Mouse (Mus musculus) intestine, postnatal 0 days (tissue): ENCODE data around the gene Zfp91. TPM values are rescaled to one million over a fixed set of nuclear protein-coding genes. Genes with fewer than 3 reads are reported as not detected.
"Not testable (repeated sequence)": the region's sequence is repeated elsewhere in the genome, so short reads cannot be mapped to it uniquely, and the experiment has no call there.

Source experiments
- ATAC-seq: fragments of 200-750 bp; cut with Nextera tagmentation; 2 replicates; pipeline ENCODE4 v1.8.0; 2017; ENCODE audit warnings: mild to moderate bottlenecking, moderate TSS enrichment, moderate library complexity
- H3K27ac ChIP-seq: fragments of 300-500 bp; sonication (generic); 2 replicates; pipeline ENCODE4 v1.5.1; 2014; ENCODE audit warnings: mild to moderate bottlenecking, low read depth, low read length, moderate library complexity
- H3K27me3 ChIP-seq: fragments of 300-500 bp; sonication (generic); replicated peaks from 2 replicates; pipeline ENCODE4 v1.6.1; 2014; ENCODE audit warnings: low read length, mixed read lengths; ENCODE audit not compliant: control insufficient read depth, insufficient read depth
- H3K36me3 ChIP-seq: fragments of 300-500 bp; sonication (generic); 2 replicates; pipeline ENCODE4 v1.6.1; 2014; ENCODE audit warnings: mild to moderate bottlenecking, moderate library complexity; ENCODE audit not compliant: control insufficient read depth, insufficient read depth
- H3K4me1 ChIP-seq: fragments of 300-500 bp; sonication (generic); replicated peaks from 2 replicates; pipeline ENCODE4 v1.6.1; 2014; ENCODE audit warnings: antibody characterized with exemption, low read length, mixed read lengths; ENCODE audit not compliant: control insufficient read depth, insufficient read depth
- H3K4me2 ChIP-seq: fragments of 300-500 bp; sonication (generic); replicated peaks from 2 replicates; pipeline ENCODE4 v1.6.1; 2014; ENCODE audit warnings: low read depth, mild to moderate bottlenecking, moderate library complexity
- H3K4me3 ChIP-seq: fragments of 300-500 bp; sonication (generic); 2 replicates; pipeline ENCODE4 v1.5.1; 2014; ENCODE audit warnings: low read depth, low read length
- H3K9ac ChIP-seq: fragments of 300-500 bp; sonication (generic); 2 replicates; pipeline ENCODE4 v1.6.1; 2014; ENCODE audit warnings: mild to moderate bottlenecking, low read depth, low read length
- H3K9me3 ChIP-seq: fragments of 300-500 bp; sonication (generic); 2 replicates; pipeline ENCODE4 v1.6.1; 2016; ENCODE audit warnings: mixed run types; ENCODE audit not compliant: control insufficient read depth
- CTCF ChIP-seq: sonication (generic); IDR thresholded peaks from 2 replicates; pipeline ENCODE4 v1.5.1; 2016; ENCODE audit warnings: low read depth, mild to moderate bottlenecking, control low read depth, antibody characterized with exemption, moderate library complexity
- WGBS: fragments of 180-500 bp; shearing (Covaris S2); extraction: QIAGEN DNeasy Blood & Tissue Kit; methylation state at CpG from one replicate; pipeline ENCODE4 v1.1.7; 2014; 5-methylcytosine and 5-hydroxymethylcytosine counted together
- polyA plus RNA-seq: library from polyadenylated mRNA; unstranded; fragments of >200 nt; fragmentation: Nextera tagmentation; extraction: Ambion mirVana; gene quantifications from 2 replicates; pipeline ENCODE4 v1.2.1, GENCODE M21; 2015

Gene Zfp91
- polyA plus RNA-seq, 1 experiment from 2014 or later: 13.6 TPM

DNA sequence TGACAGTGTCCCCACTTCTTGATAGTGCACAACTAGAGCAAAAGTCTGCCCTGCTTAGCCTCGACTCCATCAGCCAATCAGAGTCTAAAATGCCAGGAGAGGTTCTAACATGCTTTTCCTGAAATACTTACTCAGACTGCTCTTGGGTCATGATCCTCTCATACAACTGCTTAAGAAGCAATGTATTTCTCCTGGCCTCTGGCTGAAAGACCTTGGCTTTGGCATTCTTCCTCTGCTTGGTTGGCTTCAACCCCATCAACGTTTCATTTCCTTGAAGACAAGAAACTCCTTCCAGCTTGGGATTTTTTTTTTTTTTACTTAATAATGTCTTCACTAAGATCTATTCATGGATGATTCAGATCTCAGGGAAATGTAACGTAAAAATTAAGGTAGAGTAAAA, 39.6 kb downstream of the Zfp91 start:
- ATAC-seq: no peak
- H3K27ac ChIP-seq: no peak overlapping the region
- H3K36me3 ChIP-seq: no peaks in the 10 kb centered on the region
- no peaks in the 10 kb centered on the region for H3K27me3 ChIP-seq
- no peaks in the 10 kb centered on the region for H3K4me1 ChIP-seq
- no peak overlapping the region for H3K9ac ChIP-seq
- no peaks in the 10 kb centered on the region for H3K9me3 ChIP-seq
- H3K4me2 ChIP-seq: no peak overlapping the region
- WGBS: 82% methylated on average over 3 of the region's 3 CpGs
- no peak for TF ChIP-seq CTCF
- H3K4me3 ChIP-seq: no peak overlapping the region

DNA sequence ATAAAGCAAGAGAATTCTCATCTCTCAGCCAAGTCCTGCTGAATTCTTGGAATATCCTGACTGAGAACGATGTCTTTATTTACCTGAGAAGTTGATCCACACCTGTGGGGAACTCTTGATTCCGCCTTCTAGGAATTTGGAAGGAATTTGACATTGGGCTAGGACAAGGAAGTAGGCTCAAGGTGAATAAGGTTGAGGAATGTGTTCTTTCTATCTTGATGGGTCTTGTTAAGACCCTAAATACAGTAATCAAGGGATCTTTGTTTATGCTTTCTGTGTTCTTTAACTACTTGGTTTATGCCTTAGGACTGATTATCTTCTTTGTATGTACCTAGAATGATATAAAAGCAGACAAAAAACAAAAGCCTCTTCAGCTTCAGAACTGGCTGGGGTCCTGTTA, 64.0 kb downstream of the Zfp91 start:
- H3K9ac ChIP-seq: no peak overlapping the region
- TF ChIP-seq CTCF: no peak
- H3K4me3 ChIP-seq: no peak overlapping the region
- no peaks in the 10 kb centered on the region for H3K36me3 ChIP-seq
- no peak overlapping the region for H3K4me2 ChIP-seq
- no peaks in the 10 kb centered on the region for H3K27me3 ChIP-seq
- 70% methylated on average over 2 of the region's 2 CpGs for WGBS
- no peak for ATAC-seq
- H3K4me1 ChIP-seq: no peaks in the 10 kb centered on the region
- no peak overlapping the region for H3K27ac ChIP-seq
- no peaks in the 10 kb centered on the region; the same call in 1 of the 2 replicates for H3K9me3 ChIP-seq

DNA sequence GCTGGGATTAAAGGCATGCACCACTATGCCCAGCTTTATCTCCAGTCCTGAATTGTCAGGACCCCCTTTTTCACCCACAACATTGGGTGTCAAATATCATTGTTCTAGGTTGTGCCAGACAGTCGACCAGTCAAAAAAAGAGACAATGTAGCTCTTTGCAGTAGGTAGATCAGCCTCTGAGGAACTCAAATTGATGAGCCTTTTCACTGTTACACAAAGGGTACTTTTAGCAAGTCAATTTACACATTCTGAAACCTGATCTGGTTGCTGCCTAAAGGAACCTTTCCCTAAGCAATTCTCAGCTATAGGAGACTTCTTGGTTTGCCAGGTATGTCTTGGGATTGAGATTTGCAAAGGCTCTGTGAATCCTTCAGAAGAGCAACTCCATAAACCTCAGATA, 64.9 kb downstream of the Zfp91 start:
- H3K9me3 ChIP-seq: no peaks in the 10 kb centered on the region; the same call in 1 of the 2 replicates
- H3K4me1 ChIP-seq: no peaks in the 10 kb centered on the region
- ATAC-seq: no peak
- H3K9ac ChIP-seq: no peak overlapping the region
- H3K27ac ChIP-seq: no peak overlapping the region
- no peaks in the 10 kb centered on the region for H3K27me3 ChIP-seq
- 84% methylated on average over 1 of the region's 1 CpGs for WGBS
- TF ChIP-seq CTCF: no peak
- H3K36me3 ChIP-seq: no peaks in the 10 kb centered on the region
- H3K4me3 ChIP-seq: no peak overlapping the region
- H3K4me2 ChIP-seq: no peak overlapping the region

DNA sequence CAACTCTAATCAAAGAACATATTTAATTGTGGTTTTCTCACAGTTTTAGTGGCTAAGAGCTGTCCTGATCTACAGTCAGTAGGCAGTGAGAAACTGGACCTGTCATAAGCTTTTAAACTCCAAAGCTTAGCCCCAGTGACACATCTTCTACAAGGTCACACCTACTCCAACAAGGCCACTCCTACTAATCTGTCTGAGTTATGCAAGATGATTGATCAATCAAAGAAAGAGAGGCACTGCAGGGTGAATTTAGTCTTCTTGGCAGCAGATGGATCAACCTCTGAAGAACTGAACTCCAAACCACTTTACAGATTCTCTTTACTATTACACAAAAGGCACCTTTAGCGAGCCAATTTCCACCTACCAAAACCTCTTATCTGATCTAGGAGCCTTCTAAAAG, 70.1 kb downstream of the Zfp91 start:
- Histone ChIP-seq H3K9me3 (no peaks in the 10 kb centered on the region), H3K27ac (no peak overlapping the region), H3K9ac (no peak overlapping the region), H3K4me3 (no peak overlapping the region), H3K4me2 (no peak overlapping the region), H3K4me1 (no peaks in the 10 kb centered on the region), H3K36me3 (no peaks in the 10 kb centered on the region), H3K27me3 (no peaks in the 10 kb centered on the region)
- TF ChIP-seq CTCF: no peak
- ATAC-seq: no peak
- WGBS: 73% methylated on average over 1 of the region's 1 CpGs

DNA sequence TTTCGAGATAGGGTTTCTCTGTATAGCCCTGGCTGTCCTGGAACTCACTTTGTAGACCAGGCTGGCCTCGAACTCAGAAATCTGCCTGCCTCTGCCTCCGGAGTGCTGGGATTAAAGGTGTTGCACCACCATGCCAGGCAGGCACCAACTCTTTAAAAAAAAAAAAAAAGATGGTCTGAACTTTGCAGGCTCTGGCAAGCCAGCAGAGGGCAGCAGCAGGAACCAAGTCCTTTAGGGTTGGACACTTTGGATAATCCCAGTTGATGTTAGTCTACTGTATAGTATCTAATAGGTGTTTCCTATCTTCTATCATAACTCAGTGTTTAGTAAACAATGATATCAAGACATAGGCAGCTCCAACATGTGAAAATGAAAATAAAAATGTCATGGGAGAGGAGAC, 73.6 kb downstream of the Zfp91 start:
- H3K4me2 ChIP-seq: no peak overlapping the region
- no peak overlapping the region for H3K4me3 ChIP-seq
- WGBS: 74% methylated on average over 2 of the region's 3 CpGs
- no peaks in the 10 kb centered on the region for H3K4me1 ChIP-seq
- H3K9ac ChIP-seq: no peak overlapping the region
- H3K27me3 ChIP-seq: no peaks in the 10 kb centered on the region
- H3K36me3 ChIP-seq: no peaks in the 10 kb centered on the region
- TF ChIP-seq CTCF: peak; percentile 59
- no peak overlapping the region for H3K27ac ChIP-seq
- no peaks in the 10 kb centered on the region for H3K9me3 ChIP-seq
- ATAC-seq: no peak

DNA sequence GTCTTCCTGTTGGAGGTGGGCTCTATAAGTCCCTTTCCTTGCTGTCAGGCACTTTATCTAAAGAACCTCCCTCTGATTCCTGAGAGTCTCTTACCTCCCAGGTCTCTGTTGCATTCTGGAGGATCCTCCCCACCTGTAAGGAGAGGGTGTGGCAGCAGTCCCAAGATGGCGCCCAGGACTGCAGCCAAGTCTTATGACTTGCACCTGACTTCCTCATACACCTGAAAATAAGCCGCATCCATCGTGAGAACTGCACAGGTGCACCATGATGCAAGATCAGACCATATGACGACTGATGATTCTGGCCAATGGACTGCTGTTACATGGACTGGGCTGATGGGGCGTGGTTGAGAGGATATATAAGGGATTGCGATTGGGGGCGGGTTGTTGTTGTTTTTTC, 74.3 kb downstream of the Zfp91 start:
- not testable (repeated sequence) for H3K9ac ChIP-seq, H3K36me3 ChIP-seq, ATAC-seq, H3K4me1 ChIP-seq, H3K9me3 ChIP-seq, H3K27ac ChIP-seq, H3K4me2 ChIP-seq, H3K27me3 ChIP-seq, H3K4me3 ChIP-seq
- WGBS: 91% methylated on average over 7 of the region's 7 CpGs

- not testable (repeated sequence) for H3K36me3 ChIP-seq, H3K27ac ChIP-seq, H3K9ac ChIP-seq, H3K27me3 ChIP-seq, ATAC-seq, H3K4me3 ChIP-seq, H3K9me3 ChIP-seq, H3K4me1 ChIP-seq, H3K4me2 ChIP-seq
- 84% methylated on average over 5 of the region's 5 CpGs for WGBS
Measured at GRCm38 (mm10) chr19:12720919-12721318, 75.0 kb downstream of the Zfp91 start.
